Mouse (Mus musculus) thymus, adult 2 months (tissue): ENCODE results near the gene Rab8a. TPM values are rescaled to one million over a fixed set of nuclear protein-coding genes. Genes with fewer than 3 reads are reported as not detected.

Experiments used
- DNase-seq: peaks from one replicate; pipeline ENCODE4 v3.0.0; 2021
- H3K27ac ChIP-seq: fragments of 200-500 bp; 2 replicates; pipeline ENCODE4 v1.5.1; 2012; ENCODE audit warnings: low read length, control low read depth; ENCODE audit not compliant: control insufficient read depth, insufficient read depth
- H3K27me3 ChIP-seq: fragments of 200-500 bp; 2 replicates; pipeline ENCODE4 v1.6.1; 2012; ENCODE audit warnings: mild to moderate bottlenecking, low read length, moderate library complexity, mixed read lengths; ENCODE audit not compliant: control insufficient read depth, insufficient read depth
- H3K36me3 ChIP-seq: fragments of 200-500 bp; 2 replicates; pipeline ENCODE4 v1.6.1; 2012; ENCODE audit warnings: mild to moderate bottlenecking, low read length, moderate library complexity; ENCODE audit not compliant: control insufficient read depth, insufficient read depth
- H3K4me1 ChIP-seq: fragments of 200-500 bp; replicated peaks from 2 replicates; pipeline ENCODE4 v1.6.1; 2012; ENCODE audit warnings: low read length; ENCODE audit not compliant: control insufficient read depth, insufficient read depth
- H3K4me3 ChIP-seq: fragments of 200-500 bp; 2 replicates; pipeline ENCODE4 v1.5.1; 2012; ENCODE audit warnings: mild to moderate bottlenecking, low read length, control low read depth, moderate library complexity; ENCODE audit not compliant: control insufficient read depth, insufficient read depth
- CTCF ChIP-seq: fragments of 200-500 bp; IDR thresholded peaks from 2 replicates; pipeline ENCODE4 v1.5.1; 2012; ENCODE audit warnings: mild to moderate bottlenecking, control low read depth, low read length, moderate library complexity, borderline replicate concordance; ENCODE audit not compliant: control insufficient read depth, poor library complexity, insufficient read depth; ENCODE audit errors: extremely low read depth
- POLR2A ChIP-seq: fragments of 200-500 bp; IDR thresholded peaks from 2 replicates; pipeline ENCODE4 v1.6.1; 2012; ENCODE audit warnings: mild to moderate bottlenecking, low read length, control low read depth, moderate library complexity; ENCODE audit not compliant: control insufficient read depth, poor library complexity, insufficient read depth; ENCODE audit errors: extremely low read depth
- WGBS: fragments of 180-500 bp; shearing (Covaris S2); methylation state at CpG from one replicate; pipeline ENCODE4 v1.1.7; 2018; 5-methylcytosine and 5-hydroxymethylcytosine counted together
- polyA plus RNA-seq: library from polyadenylated mRNA; depleted of rRNA; stranded (reverse); fragments of >200 nt; gene quantifications from 2 replicates; pipeline ENCODE4 v1.2.3, GENCODE M21; 2012

Gene Rab8a
- polyA plus RNA-seq, 1 experiment, result 95.8 TPM

GRCm38 (mm10) chr8:72135446-72136301, 25.3 kb upstream of the Rab8a start:
- under 1% methylated on average over 62 of the region's 62 CpGs for WGBS
- Histone ChIP-seq H3K4me3 (peak overlapping the region; percentile 69), H3K36me3 (peaks cover 11% of the 10 kb centered on the region), H3K4me1 (peaks cover 30% of the 10 kb centered on the region), H3K27me3 (no peaks in the 10 kb centered on the region), H3K27ac (peak overlapping the region; percentile 96)
- TF ChIP-seq CTCF, result peak; percentile 67; the same call in 1 of the 2 replicates
- TF ChIP-seq POLR2A, result no peak
- DNase-seq, result peak; percentile 68

- under 1% methylated on average over 18 of the region's 18 CpGs for WGBS
- peak; percentile 86 for DNase-seq
- H3K4me1 ChIP-seq, result peaks cover 27% of the 10 kb centered on the region
- peak overlapping the region; percentile 96 for H3K27ac ChIP-seq
- no peak for TF ChIP-seq POLR2A
- no peak for TF ChIP-seq CTCF
- H3K36me3 ChIP-seq, result peaks cover 18% of the 10 kb centered on the region
- no peaks in the 10 kb centered on the region for H3K27me3 ChIP-seq
- H3K4me3 ChIP-seq, result peak overlapping the region; percentile 69
These were observed 24.6 kb upstream of the Rab8a start for GRCm38 (mm10) chr8:72136302-72136978.

GRCm38 (mm10) chr8:72137431-72137830, 23.6 kb upstream of the Rab8a start:
- peak overlapping the region; percentile 37; the same call in 1 of the 2 replicates for H3K27ac ChIP-seq
- H3K27me3 ChIP-seq, result no peaks in the 10 kb centered on the region
- WGBS, result 82% methylated on average over 2 of the region's 2 CpGs
- H3K4me1 ChIP-seq, result peaks cover 19% of the 10 kb centered on the region
- H3K36me3 ChIP-seq, result peaks cover 28% of the 10 kb centered on the region
- no peak for DNase-seq
- TF ChIP-seq POLR2A, result no peak
- TF ChIP-seq CTCF, result no peak
- no peak overlapping the region for H3K4me3 ChIP-seq

- no peak for DNase-seq
- H3K27me3 ChIP-seq, result no peaks in the 10 kb centered on the region
- H3K4me1 ChIP-seq, result peaks cover 19% of the 10 kb centered on the region
- no peak overlapping the region for H3K27ac ChIP-seq
- TF ChIP-seq CTCF (no peak), POLR2A (no peak)
- H3K36me3 ChIP-seq, result peaks cover 37% of the 10 kb centered on the region
- WGBS, result over 99% methylated on average over 5 of the region's 5 CpGs
- no peak overlapping the region for H3K4me3 ChIP-seq
These were observed 22.5 kb upstream of the Rab8a start for GRCm38 (mm10) chr8:72138456-72138855.

GRCm38 (mm10) chr8:72143256-72143824, 17.7 kb upstream of the Rab8a start:
- no peaks in the 10 kb centered on the region; the same call in 1 of the 2 replicates for H3K4me1 ChIP-seq
- H3K27ac ChIP-seq, result no peak overlapping the region
- H3K27me3 ChIP-seq, result no peaks in the 10 kb centered on the region
- no peak for TF ChIP-seq CTCF
- TF ChIP-seq POLR2A, result no peak
- H3K36me3 ChIP-seq, result peaks cover 77% of the 10 kb centered on the region
- DNase-seq, result no peak
- no peak overlapping the region for H3K4me3 ChIP-seq
- WGBS, result 89% methylated on average over 13 of the region's 13 CpGs

- peaks cover 76% of the 10 kb centered on the region for H3K36me3 ChIP-seq
These were observed 16.5 kb upstream of the Rab8a start for GRCm38 (mm10) chr8:72144345-72144975.

More at GRCm38 (mm10) chr8:72144345-72144975, 16.5 kb upstream of the Rab8a start:
- no peak overlapping the region for H3K27ac ChIP-seq
- TF ChIP-seq POLR2A, result no peak
- TF ChIP-seq CTCF, result no peak
- WGBS, result 78% methylated on average over 5 of the region's 5 CpGs
- H3K4me3 ChIP-seq, result no peak overlapping the region
- DNase-seq, result no peak
- H3K27me3 ChIP-seq, result no peaks in the 10 kb centered on the region
- H3K4me1 ChIP-seq, result no peaks in the 10 kb centered on the region; the same call in 1 of the 2 replicates
